Mouse (Mus musculus): ENCODE measurements around the gene Zfand3.

Zfand3 gene

GRCm38 (mm10) chr17:30228439-30229215 is 224.1 kb downstream of the Zfand3 start:
- no peak for DNase-seq (ENCODE audit: low spot score in 2 of 2)

GRCm38 (mm10) chr17:30230428-30230827 is 225.9 kb downstream of the Zfand3 start:
- DNase-seq (ENCODE audit: low spot score in 2 of 2), result no peak

GRCm38 (mm10) chr17:30231483-30231882 is 226.9 kb downstream of the Zfand3 start:
- DNase-seq (ENCODE audit: low spot score in 2 of 2), result no peak

GRCm38 (mm10) chr17:30232698-30233097 is 228.2 kb downstream of the Zfand3 start:
- DNase-seq (ENCODE audit: low spot score in 2 of 2), result no peak

GRCm38 (mm10) chr17:30235380-30235779 is 230.8 kb downstream of the Zfand3 start:
- no peak for DNase-seq (ENCODE audit: low spot score in 2 of 2)

- no peak for DNase-seq (ENCODE audit: low spot score in 2 of 2)
These were observed 232.1 kb downstream of the Zfand3 start for GRCm38 (mm10) chr17:30236611-30237010.

- DNase-seq (ENCODE audit: low spot score in 2 of 2), result no peak
These were observed 233.1 kb downstream of the Zfand3 start for GRCm38 (mm10) chr17:30237600-30237999.

- DNase-seq (ENCODE audit: low spot score in 2 of 2), result no peak
These were observed 234.9 kb downstream of the Zfand3 start for GRCm38 (mm10) chr17:30239458-30239857.

- DNase-seq (ENCODE audit: low spot score in 2 of 2), result no peak
These were observed 236.1 kb downstream of the Zfand3 start for GRCm38 (mm10) chr17:30240659-30241058.

- DNase-seq (ENCODE audit: low spot score in 2 of 2), result no peak
These were observed 236.5 kb downstream of the Zfand3 start for GRCm38 (mm10) chr17:30241061-30241460.

- DNase-seq (ENCODE audit: low spot score in 2 of 2), result no peak
These were observed 237.3 kb downstream of the Zfand3 start for GRCm38 (mm10) chr17:30241720-30242322.

GRCm38 (mm10) chr17:30242647-30243046 is 238.1 kb downstream of the Zfand3 start:
- no peak for DNase-seq (ENCODE audit: low spot score in 2 of 2)

GRCm38 (mm10) chr17:30243540-30243939 is 239.0 kb downstream of the Zfand3 start:
- no peak for DNase-seq (ENCODE audit: low spot score in 2 of 2)

- no peak for DNase-seq (ENCODE audit: low spot score in 2 of 2)
These were observed 240.2 kb downstream of the Zfand3 start for GRCm38 (mm10) chr17:30244651-30245307.

GRCm38 (mm10) chr17:30245308-30245706 is 240.8 kb downstream of the Zfand3 start:
- no peak for DNase-seq (ENCODE audit: low spot score in 2 of 2)

GRCm38 (mm10) chr17:30253028-30253427 is 248.5 kb downstream of the Zfand3 start:
- no peak for DNase-seq (ENCODE audit: low spot score in 2 of 2)

GRCm38 (mm10) chr17:30253924-30254323 is 249.4 kb downstream of the Zfand3 start:
- no peak for DNase-seq (ENCODE audit: low spot score in 2 of 2)

GRCm38 (mm10) chr17:30255928-30256560 is 251.5 kb downstream of the Zfand3 start:
- no peak for DNase-seq (ENCODE audit: low spot score in 2 of 2)

- DNase-seq (ENCODE audit: low spot score in 2 of 2), result no peak
These were observed 253.9 kb downstream of the Zfand3 start for GRCm38 (mm10) chr17:30258480-30258879.

- no peak for DNase-seq (ENCODE audit: low spot score in 2 of 2)
These were observed 255.4 kb downstream of the Zfand3 start for GRCm38 (mm10) chr17:30259938-30260337.

Data from spleen, postnatal 10 days (tissue).